Mouse (Mus musculus): ENCODE measurements around the gene Cog3.

Cog3 gene

DNA sequence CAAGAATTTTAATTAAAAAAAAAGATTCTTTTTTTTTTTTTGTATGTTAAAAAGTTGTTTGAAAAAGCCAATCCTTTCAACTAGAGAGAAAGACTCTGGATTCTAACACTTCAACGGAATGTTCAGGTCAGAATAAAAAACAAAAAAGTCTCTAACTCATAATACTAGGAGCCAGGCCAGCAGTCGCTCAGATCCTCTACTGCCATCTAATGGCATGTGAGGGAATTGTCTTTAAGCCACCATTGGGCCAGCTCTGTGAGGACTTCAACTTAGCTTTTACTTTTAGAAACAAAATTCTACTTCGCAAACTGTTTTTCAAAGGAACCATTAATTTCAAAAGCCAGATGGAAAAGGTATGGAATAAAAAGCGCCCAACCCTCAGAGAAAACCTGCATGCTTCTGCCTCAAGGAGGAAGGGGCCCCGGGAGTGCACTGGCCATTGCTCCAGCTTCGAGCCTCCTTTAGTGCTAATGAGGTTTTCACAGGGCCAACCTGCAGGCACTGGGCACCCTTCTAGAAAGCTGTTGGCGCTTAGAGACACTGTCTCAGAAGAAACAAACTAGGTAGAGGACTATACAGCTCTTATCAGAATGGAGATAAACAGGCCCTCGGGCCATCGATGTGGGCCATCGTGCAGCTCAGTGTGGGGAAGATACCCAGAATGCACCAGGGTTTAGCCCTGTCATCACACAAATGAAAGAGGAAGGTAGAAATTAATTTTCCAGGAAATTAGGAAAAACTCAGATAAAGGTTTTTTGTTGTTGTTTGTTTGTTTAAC lies 6.9 kb upstream of the Cog3 start:
- DNase-seq (ENCODE audit: low read depth, low spot score), result peak; percentile 61

DNA sequence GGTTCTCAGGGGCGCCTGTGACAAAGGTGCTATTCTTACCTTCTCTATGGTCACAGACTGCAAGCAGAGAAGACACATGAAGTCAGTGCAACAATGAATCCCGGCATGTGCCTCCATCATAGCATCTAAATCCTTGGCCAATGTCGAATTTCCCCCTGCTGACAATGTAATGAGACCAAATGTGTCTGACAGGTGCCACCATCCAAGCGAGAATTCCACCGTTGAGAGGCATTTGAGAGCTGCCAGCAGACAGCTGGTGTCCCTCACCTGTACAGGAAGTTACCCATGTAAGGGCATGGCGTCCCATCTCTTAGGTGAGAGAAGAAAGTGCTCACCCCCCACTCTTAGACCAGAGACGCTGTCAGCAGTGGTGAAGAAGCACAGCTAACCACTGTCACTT lies 4.1 kb upstream of the Cog3 start:
- DNase-seq (ENCODE audit: low read depth, low spot score), result no peak

DNA sequence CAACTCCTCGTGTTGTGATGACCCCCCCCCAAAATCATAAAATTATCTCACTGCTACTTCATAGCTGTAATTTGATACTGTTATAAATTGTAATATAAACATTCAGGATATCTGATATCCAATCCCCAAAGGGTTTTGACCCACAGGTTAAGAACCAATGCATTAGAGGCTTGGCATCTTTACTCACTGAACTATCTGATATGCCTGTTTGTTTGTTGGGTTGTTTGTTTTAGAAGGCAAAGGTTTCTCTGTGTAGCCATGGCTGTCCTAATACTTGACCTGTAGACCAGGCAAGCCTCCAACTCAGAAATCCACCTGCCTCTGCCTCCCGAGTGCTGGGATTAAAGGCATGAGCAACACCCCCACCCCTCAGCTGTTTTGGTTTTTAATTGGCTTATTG lies 3.5 kb upstream of the Cog3 start:
- DNase-seq (ENCODE audit: low read depth, low spot score), result no peak

DNA sequence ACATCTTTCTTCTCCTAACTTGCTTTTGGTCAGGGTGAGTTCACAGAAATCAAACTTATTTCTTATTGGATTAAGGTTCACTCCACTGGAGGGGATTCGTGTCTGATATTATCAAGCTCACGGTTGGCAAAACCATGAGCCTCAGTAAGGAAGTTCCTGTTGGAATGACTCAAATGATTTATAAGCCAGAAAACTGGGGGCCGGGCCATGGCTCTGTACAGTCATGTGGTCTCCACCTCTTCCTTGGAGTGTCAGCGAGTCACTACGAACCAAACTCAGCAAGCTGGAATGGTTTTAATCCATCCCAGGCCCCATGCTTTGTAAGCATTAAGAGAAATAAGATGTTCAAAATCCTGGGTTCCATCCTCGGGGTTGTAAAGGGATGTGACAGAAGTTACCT lies 2.7 kb upstream of the Cog3 start:
- DNase-seq (ENCODE audit: low read depth, low spot score), result no peak

DNA sequence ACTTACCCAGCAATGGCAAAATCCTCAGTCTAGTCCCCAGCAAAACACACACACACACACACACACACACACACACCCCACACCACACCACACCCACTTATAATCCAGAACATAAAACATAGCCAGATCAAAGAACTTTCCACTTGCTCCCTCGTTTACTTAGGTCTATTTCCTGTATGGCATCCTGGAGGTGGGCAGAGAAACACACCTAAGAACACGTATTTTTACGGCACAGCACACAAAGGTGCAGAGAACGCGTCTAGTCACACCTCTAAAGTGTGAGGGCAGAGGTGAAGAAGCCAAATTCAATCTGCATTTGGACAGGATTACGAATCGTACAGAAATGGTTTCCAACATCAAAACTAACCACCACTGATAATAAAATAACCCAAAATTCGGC lies 1.1 kb downstream of the Cog3 start:
- no peak for DNase-seq (ENCODE audit: low read depth, low spot score)

GRCm38 (mm10) chr14:75751040-75751439 lies 3.3 kb downstream of the Cog3 start:
- DNase-seq (ENCODE audit: low read depth, low spot score), result no peak

GRCm38 (mm10) chr14:75749123-75749522 lies 5.2 kb downstream of the Cog3 start:
- DNase-seq (ENCODE audit: low read depth, low spot score), result no peak

DNA sequence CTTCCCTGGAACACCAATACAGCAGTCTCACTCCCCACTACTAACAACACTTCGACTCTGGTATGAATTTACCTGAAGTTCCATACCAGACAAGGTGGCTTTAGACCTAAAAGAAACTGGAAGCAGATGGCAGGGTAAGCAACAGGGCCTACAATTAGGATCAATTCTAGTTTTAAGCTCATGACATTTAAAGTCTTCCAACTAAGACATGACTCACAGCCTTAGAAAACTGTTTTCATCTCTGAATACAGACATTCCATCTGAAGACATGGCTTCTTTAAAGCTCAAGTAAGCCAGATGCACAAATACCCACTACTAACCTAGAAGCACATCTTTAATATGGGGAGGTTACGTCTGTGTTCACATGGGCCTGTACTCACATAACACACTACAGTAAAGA lies 6.4 kb downstream of the Cog3 start:
- no peak for DNase-seq (ENCODE audit: low read depth, low spot score)

DNA sequence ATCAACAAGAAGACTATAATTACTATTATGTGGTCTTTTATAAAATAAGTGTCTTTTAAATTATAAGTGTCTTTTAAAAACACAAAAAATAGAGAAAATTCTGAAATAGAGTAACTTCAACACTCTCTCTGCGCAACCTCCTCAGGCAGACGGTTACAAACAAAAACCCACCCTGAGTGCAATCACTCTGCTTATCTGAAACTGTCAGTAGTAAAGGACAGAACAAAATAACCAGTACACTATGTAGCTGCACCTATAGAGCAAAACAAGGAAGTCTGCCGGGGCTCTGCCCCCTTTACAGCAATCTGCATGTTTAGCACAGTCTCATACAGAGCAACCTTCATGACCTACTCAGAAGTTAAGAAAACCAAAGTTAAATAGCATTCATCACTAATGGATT lies 12.4 kb downstream of the Cog3 start:
- DNase-seq (ENCODE audit: low read depth, low spot score), result no peak

DNA sequence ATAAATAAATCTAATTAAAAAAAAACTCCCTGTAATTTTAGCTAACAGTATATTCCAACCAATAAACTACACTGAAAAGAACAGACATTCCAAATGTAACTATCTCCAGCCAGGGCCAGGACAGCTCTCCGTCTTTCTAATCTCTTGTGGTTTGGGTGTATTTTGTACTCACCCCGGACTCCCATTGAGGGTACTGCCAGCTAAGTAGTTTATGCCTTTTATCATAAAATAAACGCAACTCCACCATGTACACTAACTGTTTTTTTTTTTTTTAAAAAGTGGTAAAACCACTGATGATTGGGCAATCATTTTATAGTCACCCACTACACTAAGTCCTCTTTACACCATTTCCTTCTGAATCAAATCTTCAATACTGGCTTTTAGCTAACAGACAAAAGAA lies 18.7 kb downstream of the Cog3 start:
- DNase-seq (ENCODE audit: low read depth, low spot score), result no peak

DNA sequence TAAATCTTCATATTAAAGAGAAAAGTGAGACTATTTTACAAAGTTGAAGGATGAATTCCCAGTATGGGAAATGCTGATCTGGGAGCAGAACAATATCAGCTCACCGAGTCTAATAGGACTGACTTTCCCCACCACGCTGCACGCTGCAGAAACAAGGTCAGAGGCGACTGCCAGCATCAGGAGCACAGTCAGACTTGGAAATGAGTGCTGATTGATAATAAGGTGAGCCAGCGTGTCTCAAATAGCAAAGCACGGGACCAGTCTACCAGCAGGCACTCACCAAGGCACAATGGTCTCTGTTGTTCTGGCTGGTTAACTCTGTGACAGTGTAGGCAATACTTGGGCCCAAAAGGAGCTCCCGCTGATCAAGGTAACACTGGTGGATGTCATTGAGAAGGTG lies 21.7 kb downstream of the Cog3 start:
- DNase-seq (ENCODE audit: low read depth, low spot score), result no peak

GRCm38 (mm10) chr14:75731361-75731760 lies 23.0 kb downstream of the Cog3 start:
- no peak for DNase-seq (ENCODE audit: low read depth, low spot score)

DNA sequence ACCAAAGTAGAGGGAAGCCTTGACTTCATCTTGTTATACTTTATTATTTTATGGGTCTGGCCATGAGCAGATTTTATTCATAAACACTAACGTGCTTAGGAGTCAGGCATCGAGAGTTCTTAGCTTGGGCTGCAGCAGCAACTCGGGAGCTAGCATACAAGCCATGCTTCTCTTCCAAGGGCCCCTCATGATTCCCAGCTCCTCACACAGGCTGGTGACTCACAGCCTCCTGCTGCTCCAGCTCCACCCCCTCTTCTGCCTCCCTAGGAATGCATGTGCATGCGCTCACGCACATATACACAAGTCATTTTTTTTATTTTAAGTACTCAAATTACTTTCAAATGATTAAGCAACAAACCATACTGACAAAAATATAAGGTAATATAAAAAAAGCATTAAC lies 26.2 kb downstream of the Cog3 start:
- DNase-seq (ENCODE audit: low read depth, low spot score), result no peak

- DNase-seq (ENCODE audit: low read depth, low spot score), result peak; percentile 18
Observed at GRCm38 (mm10) chr14:75727046-75727445, 27.3 kb downstream of the Cog3 start.

DNA sequence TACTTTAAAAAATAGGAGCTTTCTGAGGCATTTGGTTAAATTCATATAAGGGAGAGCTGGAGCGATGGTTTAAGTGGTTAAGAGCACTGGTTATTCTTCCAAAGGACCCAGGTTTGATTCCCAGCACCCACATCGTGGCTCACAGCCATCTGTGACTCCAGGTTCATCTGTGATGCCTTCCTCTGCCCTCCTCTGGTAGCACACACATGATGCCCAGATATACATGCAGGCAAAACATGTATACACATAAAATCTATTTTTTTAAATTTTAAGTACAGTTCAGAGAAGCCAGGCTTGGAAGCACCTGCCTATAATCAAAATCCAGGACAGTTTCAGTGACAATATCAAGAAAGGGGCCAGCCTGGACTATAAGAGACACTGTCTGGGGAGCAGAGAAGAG lies 31.5 kb downstream of the Cog3 start:
- no peak for DNase-seq (ENCODE audit: low read depth, low spot score)

DNA sequence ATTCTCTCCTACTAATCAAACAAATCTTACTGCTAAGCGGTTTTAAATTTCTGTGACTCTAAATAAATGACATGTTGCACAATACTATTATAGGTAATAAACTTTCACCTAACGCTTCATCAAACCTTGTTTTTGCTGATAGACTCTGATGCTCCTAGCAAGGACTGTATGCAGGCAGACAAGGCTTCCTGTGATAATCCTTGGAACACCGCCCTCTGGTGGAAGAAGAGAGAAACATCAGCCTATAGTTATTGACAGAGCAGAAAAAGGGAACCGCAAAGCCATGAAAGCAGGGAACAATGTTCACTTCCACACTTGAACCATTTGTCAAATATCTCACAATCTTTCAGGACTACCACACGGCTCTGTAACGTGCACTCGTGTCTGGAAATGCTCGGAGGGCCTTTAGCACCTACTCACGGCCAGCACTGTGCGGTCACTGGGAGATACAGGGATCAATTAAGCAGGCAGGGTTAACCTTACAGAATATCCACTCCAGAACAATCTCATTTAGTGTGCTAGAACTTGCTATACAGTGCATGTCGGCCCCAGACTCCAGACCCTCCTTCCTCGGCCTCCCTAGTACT lies 32.2 kb downstream of the Cog3 start:
- peak; percentile 82 for DNase-seq (ENCODE audit: low read depth, low spot score)

- no peak for DNase-seq (ENCODE audit: low read depth, low spot score)
Observed at GRCm38 (mm10) chr14:75720121-75720520, 34.2 kb downstream of the Cog3 start.

- no peak for DNase-seq (ENCODE audit: low read depth, low spot score)
Observed at GRCm38 (mm10) chr14:75716410-75716809, 37.9 kb downstream of the Cog3 start.

- peak; percentile 6 for DNase-seq (ENCODE audit: low read depth, low spot score)
Observed at GRCm38 (mm10) chr14:75713661-75714060, 40.7 kb downstream of the Cog3 start.

DNA sequence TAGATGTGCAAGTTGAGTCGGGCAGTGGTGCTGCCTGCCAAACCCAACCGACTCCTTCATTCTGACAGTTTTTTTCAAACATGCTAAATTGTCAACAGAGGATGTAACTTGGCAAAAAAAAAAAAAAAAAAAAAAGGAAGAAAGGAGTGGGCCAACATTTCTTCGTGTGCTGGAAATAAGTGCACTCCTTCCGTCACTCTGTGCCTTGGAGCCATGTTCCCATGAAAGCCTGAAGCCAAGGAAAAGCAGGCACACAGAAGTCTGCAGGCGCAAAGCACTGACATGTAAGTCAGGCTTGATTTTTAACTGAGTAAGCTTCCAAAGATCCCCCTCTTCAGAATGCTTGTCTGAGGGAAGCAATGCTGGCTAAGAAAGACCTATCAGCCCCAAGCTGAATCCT lies 41.6 kb downstream of the Cog3 start:
- no peak for DNase-seq (ENCODE audit: low read depth, low spot score)

- no peak for DNase-seq (ENCODE audit: low read depth, low spot score)
Observed at GRCm38 (mm10) chr14:75711731-75712130, 42.6 kb downstream of the Cog3 start.

DNA sequence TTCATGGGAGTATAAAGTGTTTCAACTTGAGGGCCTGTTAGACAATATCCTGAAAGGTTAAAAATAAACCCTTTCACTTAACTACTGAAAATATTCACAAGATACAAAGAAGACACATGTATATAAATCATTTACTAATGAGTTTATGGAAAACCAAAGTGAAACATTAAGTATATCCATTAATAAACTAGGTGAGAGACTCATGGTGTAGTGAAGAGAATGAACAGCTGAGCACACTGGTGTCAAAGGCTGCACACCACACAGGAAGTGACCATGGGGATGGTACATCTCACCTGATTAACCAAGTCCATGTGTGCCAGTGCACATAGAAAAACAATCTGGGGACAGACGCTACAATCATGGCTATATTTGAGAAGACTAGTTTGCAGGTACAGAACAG lies 45.3 kb downstream of the Cog3 start:
- no peak for DNase-seq (ENCODE audit: low read depth, low spot score)

DNA sequence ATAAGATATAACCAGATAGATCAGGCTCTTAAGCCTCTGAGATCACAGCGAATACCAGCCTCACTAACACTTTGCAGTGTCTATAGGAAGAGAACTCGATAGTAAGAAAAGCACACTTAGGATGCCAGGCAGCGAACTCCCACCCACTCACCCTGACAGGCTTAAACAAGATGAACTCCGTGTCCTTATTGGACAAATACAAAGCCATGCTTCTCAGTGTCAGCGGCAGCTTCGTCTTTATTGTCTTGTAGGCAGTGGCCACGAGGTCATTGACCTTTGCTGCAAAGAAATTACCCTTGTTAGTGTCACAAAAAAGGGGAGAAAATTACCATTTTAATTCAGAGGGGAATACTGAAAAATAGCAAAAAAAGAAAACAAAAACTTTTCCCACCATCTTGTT lies 46.5 kb downstream of the Cog3 start:
- DNase-seq (ENCODE audit: low read depth, low spot score), result peak; percentile 28

DNA sequence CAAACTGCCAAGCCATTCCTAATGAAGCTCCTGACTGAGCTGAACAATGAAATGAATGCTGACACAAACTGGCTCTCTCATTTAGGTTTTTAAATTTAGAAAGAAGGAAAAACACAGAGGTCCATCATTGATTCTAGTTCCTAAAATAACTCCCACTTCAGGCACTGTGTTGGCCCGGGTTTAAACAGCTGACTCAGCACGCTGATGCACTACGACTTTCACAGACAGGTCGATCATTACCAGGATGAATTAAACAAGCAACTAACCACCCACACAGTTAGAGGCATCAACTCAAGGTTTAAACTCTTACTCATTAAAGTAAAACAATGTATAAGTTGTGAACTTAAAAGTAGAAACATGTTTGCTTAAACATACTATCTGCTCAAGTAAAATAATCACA lies 47.7 kb downstream of the Cog3 start:
- no peak for DNase-seq (ENCODE audit: low read depth, low spot score)

Measured in mesoderm, embryonic 11.5 days (tissue).